Mouse (Mus musculus) kidney, embryonic 16.5 days (tissue): ENCODE data around the gene 6030445D17Rik. TPM values are rescaled to one million over a fixed set of nuclear protein-coding genes. Genes with fewer than 3 reads are reported as not detected.

Experiments used
- ATAC-seq: fragments of 200-750 bp; cut with Nextera tagmentation; 2 replicates; pipeline ENCODE4 v1.8.0; 2017; ENCODE audit warnings: moderate TSS enrichment; ENCODE audit not compliant: low FRiP score, low TSS enrichment
- H3K27ac ChIP-seq: fragments of 300-500 bp; sonication (generic); 2 replicates; pipeline ENCODE4 v1.5.1; 2014; ENCODE audit warnings: low read length
- H3K27me3 ChIP-seq: fragments of 300-500 bp; sonication (generic); 2 replicates; pipeline ENCODE4 v1.6.1; 2014; ENCODE audit warnings: low read length, control low read depth, mixed read lengths; ENCODE audit not compliant: insufficient read depth
- H3K36me3 ChIP-seq: fragments of 300-500 bp; sonication (generic); 2 replicates; pipeline ENCODE4 v1.6.1; 2014; ENCODE audit warnings: low read length, control low read depth, mixed read lengths; ENCODE audit not compliant: insufficient read depth
- H3K4me1 ChIP-seq: fragments of 300-500 bp; sonication (generic); 2 replicates; pipeline ENCODE4 v1.6.1; 2014; ENCODE audit warnings: low read length, control low read depth, mixed read lengths; ENCODE audit not compliant: insufficient read depth
- H3K4me2 ChIP-seq: fragments of 300-500 bp; sonication (generic); replicated peaks from 2 replicates; pipeline ENCODE4 v1.6.1; 2014; ENCODE audit warnings: low read depth, low read length
- H3K4me3 ChIP-seq: fragments of 300-500 bp; sonication (generic); 2 replicates; pipeline ENCODE4 v1.5.1; 2014; ENCODE audit warnings: mild to moderate bottlenecking, low read length
- H3K9ac ChIP-seq: fragments of 300-500 bp; sonication (generic); replicated peaks from 2 replicates; pipeline ENCODE4 v1.6.1; 2014; ENCODE audit warnings: low read length
- H3K9me3 ChIP-seq: fragments of 300-500 bp; sonication (generic); 2 replicates; pipeline ENCODE4 v1.6.1; 2016; ENCODE audit warnings: low read length, control low read depth
- polyA plus RNA-seq: library from polyadenylated mRNA; unstranded; fragments of >200 nt; fragmentation: Nextera tagmentation; extraction: Ambion mirVana; gene quantifications from 2 replicates; pipeline ENCODE4 v1.2.1, GENCODE M21; 2015

Gene 6030445D17Rik
- polyA plus RNA-seq, 1 experiment from 2014 or later = 0.35 TPM

GRCm38 (mm10) chr4:136512905-136513304 is 50.9 kb downstream of the 6030445D17Rik start:
- Histone ChIP-seq H3K27ac (no peak overlapping the region), H3K4me2 (no peak overlapping the region), H3K4me3 (no peak overlapping the region), H3K9ac (no peak overlapping the region), H3K27me3 (no peaks in the 10 kb centered on the region), H3K4me1 (peaks cover 22% of the 10 kb centered on the region), H3K36me3 (no peaks in the 10 kb centered on the region), H3K9me3 (no peaks in the 10 kb centered on the region)
- ATAC-seq = peak; percentile 27; the same call in 1 of the 2 replicates

Other genes with a start within 250 kb of the 6030445D17Rik start
- gene Tcea3, start 214.5 kb upstream of the 6030445D17Rik start, polyA plus RNA-seq = 8.6 and 11.4 TPM in 2 replicates
- gene Zfp46, start 177.6 kb upstream of the 6030445D17Rik start, polyA plus RNA-seq = 25.3 and 26.7 TPM in 2 replicates
- gene Hnrnpr, start 151.3 kb upstream of the 6030445D17Rik start, polyA plus RNA-seq = 181 TPM in 2 replicates
- gene Htr1d, start 38.7 kb upstream of the 6030445D17Rik start, polyA plus RNA-seq = 0.44 and 0.72 TPM in 2 replicates
- 131 and 152 TPM in 2 replicates for gene Luzp1, start 7.5 kb downstream of the 6030445D17Rik start, polyA plus RNA-seq
- 25.7 and 30.5 TPM in 2 replicates for gene Kdm1a, start 140.5 kb downstream of the 6030445D17Rik start, polyA plus RNA-seq
- gene Tex46, start 148.2 kb downstream of the 6030445D17Rik start, polyA plus RNA-seq = not detected in 2 replicates
- not detected in 2 replicates for gene Lactbl1, start 160.4 kb downstream of the 6030445D17Rik start, polyA plus RNA-seq